Mouse (Mus musculus): ENCODE measurements at regions not wholly inside any gene's neighbourhood (a gene's known extent, or its start where the extent isn't known, plus 50 kb on each side); places are given as distances from the start of the nearest gene placed in this dataset.
A peak's percentile ranks its signal among the peaks of the same experiment; 100 is the strongest.

GRCm38 (mm10) chr19:60148313-60148965, 78.1 kb downstream of the Fam204a start:
- no peak for TF ChIP-seq CTCF (conservative IDR thresholded peaks at IDR 0.05)
- Histone ChIP-seq H3K4me3 (no peak overlapping the region), H3K27ac (no peak overlapping the region)
- no peak for DNase-seq (ENCODE audit: low spot score in 2 of 2)

- Histone ChIP-seq H3K4me3 (no peak overlapping the region), H3K27ac (no peak overlapping the region)
- DNase-seq (ENCODE audit: low spot score in 2 of 2), result no peak
- TF ChIP-seq CTCF (conservative IDR thresholded peaks at IDR 0.05), result no peak
Measured at GRCm38 (mm10) chr19:60146451-60147190, 79.9 kb downstream of the Fam204a start.

GRCm38 (mm10) chr19:60145242-60145641, 81.3 kb downstream of the Fam204a start:
- TF ChIP-seq CTCF (conservative IDR thresholded peaks at IDR 0.05), result no peak
- Histone ChIP-seq H3K4me3 (peak overlapping the region; percentile 56), H3K27ac (no peak overlapping the region)
- DNase-seq (ENCODE audit: low spot score in 2 of 2), result no peak

GRCm38 (mm10) chr19:60144336-60144989, 82.0 kb downstream of the Fam204a start:
- peak; percentile 83 to 87 for DNase-seq (ENCODE audit: low spot score in 2 of 2)
- TF ChIP-seq CTCF (conservative IDR thresholded peaks at IDR 0.05), result peak; percentile 98
- peak overlapping the region; percentile 56 for H3K4me3 ChIP-seq
- H3K27ac ChIP-seq, result peak overlapping the region; percentile 8; the same call in 1 of the 2 replicates

GRCm38 (mm10) chr19:60138881-60139280, 87.6 kb downstream of the Fam204a start:
- H3K4me3 ChIP-seq, result no peak overlapping the region
- no peak overlapping the region for H3K27ac ChIP-seq
- DNase-seq (ENCODE audit: low spot score in 2 of 2), result no peak
- TF ChIP-seq CTCF (conservative IDR thresholded peaks at IDR 0.05), result no peak

GRCm38 (mm10) chr19:60136491-60136890, 90.0 kb downstream of the Fam204a start:
- no peak for DNase-seq (ENCODE audit: low spot score in 2 of 2)
- TF ChIP-seq CTCF (conservative IDR thresholded peaks at IDR 0.05), result no peak
- Histone ChIP-seq H3K4me3 (no peak overlapping the region), H3K27ac (no peak overlapping the region)

- Histone ChIP-seq H3K27ac (no peak overlapping the region), H3K4me3 (no peak overlapping the region)
- no peak for DNase-seq (ENCODE audit: low spot score in 2 of 2)
- TF ChIP-seq CTCF (conservative IDR thresholded peaks at IDR 0.05), result no peak
Measured at GRCm38 (mm10) chr19:60134447-60135328, 91.8 kb downstream of the Fam204a start.

- TF ChIP-seq CTCF (conservative IDR thresholded peaks at IDR 0.05), result no peak
- H3K27ac ChIP-seq, result no peak overlapping the region
- DNase-seq (ENCODE audit: low spot score in 2 of 2), result no peak
Measured at GRCm38 (mm10) chr19:60129635-60130034, 96.9 kb downstream of the Fam204a start.

GRCm38 (mm10) chr19:60124638-60125037, 101.9 kb downstream of the Fam204a start:
- TF ChIP-seq CTCF (conservative IDR thresholded peaks at IDR 0.05), result no peak
- no peak for DNase-seq (ENCODE audit: low spot score in 2 of 2)
- Histone ChIP-seq H3K27ac (no peak overlapping the region), H3K4me3 (no peak overlapping the region)

More at GRCm38 (mm10) chr19:60129635-60130034, 96.9 kb downstream of the Fam204a start:
- no peak overlapping the region for H3K4me3 ChIP-seq

- TF ChIP-seq CTCF (conservative IDR thresholded peaks at IDR 0.05), result no peak
- Histone ChIP-seq H3K27ac (no peak overlapping the region), H3K4me3 (no peak overlapping the region)
- peak in 1 of 2 experiments; percentile 1 for DNase-seq (ENCODE audit: low spot score in 2 of 2)
Measured at GRCm38 (mm10) chr19:60120917-60121316, 105.6 kb downstream of the Fam204a start.

GRCm38 (mm10) chr19:60119051-60119450, 107.5 kb downstream of the Fam204a start:
- TF ChIP-seq CTCF (conservative IDR thresholded peaks at IDR 0.05), result no peak
- no peak for DNase-seq (ENCODE audit: low spot score in 2 of 2)
- no peak overlapping the region for H3K4me3 ChIP-seq
- H3K27ac ChIP-seq, result no peak overlapping the region

- no peak overlapping the region for H3K27ac ChIP-seq
- no peak overlapping the region for H3K4me3 ChIP-seq
- DNase-seq (ENCODE audit: low spot score in 2 of 2), result no peak
- TF ChIP-seq CTCF (conservative IDR thresholded peaks at IDR 0.05), result no peak
Measured at GRCm38 (mm10) chr19:60113666-60114388, 112.7 kb downstream of the Fam204a start.

Measured in layer of hippocampus, adult 2 months (tissue).